Mouse (Mus musculus): ENCODE data around the gene Slc38a6. TPM values are rescaled to one million over a fixed set of nuclear protein-coding genes. Genes with fewer than 3 reads are reported as not detected.

The Slc38a6 gene
- total and polyA plus RNA-seq, 2 experiments from 2014 or later, result 9.2 to 20.2 TPM

- H3K27ac ChIP-seq (ENCODE audit: low read depth, low read length), result no peak overlapping the region
- peaks cover 5% of the 10 kb centered on the region for H3K36me3 ChIP-seq (ENCODE audit: insufficient read depth)
- H3K9me3 ChIP-seq (ENCODE audit: low read length), result no peaks in the 10 kb centered on the region
- ATAC-seq (no peak), DNase-seq (no peak)
- no peaks in the 10 kb centered on the region for H3K27me3 ChIP-seq (ENCODE audit: insufficient read depth, low read length)
- no peak for TF ChIP-seq CTCF (IDR thresholded peaks at IDR 0.05; ENCODE audit: low read depth)
- H3K4me1 ChIP-seq (ENCODE audit: insufficient read depth), result no peaks in the 10 kb centered on the region
- WGBS, result 68% methylated on average over 11 of the region's 11 CpGs
- no peak overlapping the region for H3K4me2 ChIP-seq (ENCODE audit: low read depth)
- H3K4me3 ChIP-seq (ENCODE audit: low read depth, low read length), result no peak overlapping the region
- no peak overlapping the region for H3K9ac ChIP-seq
Observed at GRCm38 (mm10) chr12:73295505-73296140, 9.0 kb downstream of the Slc38a6 start.

- TF ChIP-seq CTCF (IDR thresholded peaks at IDR 0.05; ENCODE audit: low read depth), result no peak
- Histone ChIP-seq H3K27me3 (ENCODE audit: insufficient read depth, low read length) (no peaks in the 10 kb centered on the region), H3K36me3 (ENCODE audit: insufficient read depth) (peaks cover 8% of the 10 kb centered on the region), H3K4me2 (ENCODE audit: low read depth) (no peak overlapping the region), H3K9ac (no peak overlapping the region), H3K9me3 (ENCODE audit: low read length) (no peaks in the 10 kb centered on the region), H3K4me3 (ENCODE audit: low read depth, low read length) (no peak overlapping the region), H3K27ac (ENCODE audit: low read depth, low read length) (no peak overlapping the region), H3K4me1 (ENCODE audit: insufficient read depth) (no peaks in the 10 kb centered on the region)
- WGBS, result 87% methylated on average over 5 of the region's 5 CpGs
- DNase-seq, result no peak
- ATAC-seq, result no peak
Observed at GRCm38 (mm10) chr12:73298621-73299020, 12.0 kb downstream of the Slc38a6 start.

- H3K4me3 ChIP-seq (ENCODE audit: low read depth, low read length), result no peak overlapping the region
- WGBS, result 96% methylated on average over 2 of the region's 2 CpGs
- DNase-seq, result no peak
- H3K9me3 ChIP-seq (ENCODE audit: low read length), result no peaks in the 10 kb centered on the region
- H3K9ac ChIP-seq, result no peak overlapping the region
- TF ChIP-seq CTCF (IDR thresholded peaks at IDR 0.05; ENCODE audit: low read depth), result no peak
- H3K27ac ChIP-seq (ENCODE audit: low read depth, low read length), result no peak overlapping the region
- H3K36me3 ChIP-seq (ENCODE audit: insufficient read depth), result peaks cover 3% of the 10 kb centered on the region; the same call in 1 of the 2 replicates
- no peaks in the 10 kb centered on the region for H3K4me1 ChIP-seq (ENCODE audit: insufficient read depth)
- ATAC-seq, result no peak
- H3K4me2 ChIP-seq (ENCODE audit: low read depth), result no peak overlapping the region
- H3K27me3 ChIP-seq (ENCODE audit: insufficient read depth, low read length), result no peaks in the 10 kb centered on the region
Observed at GRCm38 (mm10) chr12:73300531-73300930, 14.0 kb downstream of the Slc38a6 start.

- no peak for TF ChIP-seq CTCF (IDR thresholded peaks at IDR 0.05; ENCODE audit: low read depth)
- ATAC-seq (no peak), DNase-seq (no peak)
- Histone ChIP-seq H3K27me3 (ENCODE audit: insufficient read depth, low read length) (no peaks in the 10 kb centered on the region), H3K9me3 (ENCODE audit: low read length) (no peaks in the 10 kb centered on the region), H3K4me1 (ENCODE audit: insufficient read depth) (no peaks in the 10 kb centered on the region), H3K27ac (ENCODE audit: low read depth, low read length) (no peak overlapping the region), H3K36me3 (ENCODE audit: insufficient read depth) (peaks cover 3% of the 10 kb centered on the region; the same call in 1 of the 2 replicates), H3K4me3 (ENCODE audit: low read depth, low read length) (no peak overlapping the region), H3K4me2 (ENCODE audit: low read depth) (no peak overlapping the region), H3K9ac (no peak overlapping the region)
- 90% methylated on average over 4 of the region's 4 CpGs for WGBS
Observed at GRCm38 (mm10) chr12:73304636-73305035, 18.1 kb downstream of the Slc38a6 start.

- no peak overlapping the region for H3K4me3 ChIP-seq (ENCODE audit: low read depth, low read length)
- no peaks in the 10 kb centered on the region for H3K27me3 ChIP-seq (ENCODE audit: insufficient read depth, low read length)
- H3K9me3 ChIP-seq (ENCODE audit: low read length), result no peaks in the 10 kb centered on the region
- no peak for DNase-seq
- no peak overlapping the region for H3K9ac ChIP-seq
- no peak overlapping the region for H3K4me2 ChIP-seq (ENCODE audit: low read depth)
- H3K4me1 ChIP-seq (ENCODE audit: insufficient read depth), result no peaks in the 10 kb centered on the region
- no peak for ATAC-seq
- H3K36me3 ChIP-seq (ENCODE audit: insufficient read depth), result no peaks in the 10 kb centered on the region
- WGBS, result 92% methylated on average over 4 of the region's 4 CpGs
- TF ChIP-seq CTCF (IDR thresholded peaks at IDR 0.05; ENCODE audit: low read depth), result no peak
- no peak overlapping the region for H3K27ac ChIP-seq (ENCODE audit: low read depth, low read length)
Observed at GRCm38 (mm10) chr12:73307750-73308149, 21.2 kb downstream of the Slc38a6 start.

- Histone ChIP-seq H3K36me3 (ENCODE audit: insufficient read depth) (no peaks in the 10 kb centered on the region), H3K4me1 (ENCODE audit: insufficient read depth) (no peaks in the 10 kb centered on the region), H3K4me3 (ENCODE audit: low read depth, low read length) (no peak overlapping the region), H3K27ac (ENCODE audit: low read depth, low read length) (no peak overlapping the region), H3K4me2 (ENCODE audit: low read depth) (no peak overlapping the region), H3K9ac (no peak overlapping the region), H3K27me3 (ENCODE audit: insufficient read depth, low read length) (no peaks in the 10 kb centered on the region), H3K9me3 (ENCODE audit: low read length) (no peaks in the 10 kb centered on the region)
- WGBS, result 90% methylated on average over 2 of the region's 2 CpGs
- TF ChIP-seq CTCF (IDR thresholded peaks at IDR 0.05; ENCODE audit: low read depth), result no peak
- no peak for ATAC-seq
- DNase-seq, result no peak
Observed at GRCm38 (mm10) chr12:73308711-73309110, 22.1 kb downstream of the Slc38a6 start.

- H3K27ac ChIP-seq (ENCODE audit: low read depth, low read length), result no peak overlapping the region
- H3K36me3 ChIP-seq (ENCODE audit: insufficient read depth), result no peaks in the 10 kb centered on the region; the same call in 1 of the 2 replicates
- no peak for DNase-seq
- no peak for TF ChIP-seq CTCF (IDR thresholded peaks at IDR 0.05; ENCODE audit: low read depth)
- H3K4me3 ChIP-seq (ENCODE audit: low read depth, low read length), result no peak overlapping the region
- H3K27me3 ChIP-seq (ENCODE audit: insufficient read depth, low read length), result no peaks in the 10 kb centered on the region
- H3K4me1 ChIP-seq (ENCODE audit: insufficient read depth), result no peaks in the 10 kb centered on the region
- no peak overlapping the region for H3K9ac ChIP-seq
- WGBS, result 92% methylated on average over 7 of the region's 7 CpGs
- no peaks in the 10 kb centered on the region for H3K9me3 ChIP-seq (ENCODE audit: low read length)
- no peak for ATAC-seq
- no peak overlapping the region for H3K4me2 ChIP-seq (ENCODE audit: low read depth)
Observed at GRCm38 (mm10) chr12:73317706-73318686, 31.4 kb downstream of the Slc38a6 start.
